Mouse (Mus musculus) forebrain, embryonic 14.5 days (tissue): Measurements from ENCODE around the gene Rnf13. TPM values are rescaled to one million over a fixed set of nuclear protein-coding genes. Genes with fewer than 3 reads are reported as not detected.
"Not testable (repeated sequence)": the region's sequence is repeated elsewhere in the genome, so short reads cannot be mapped to it uniquely, and the experiment has no call there.

ENCODE experiments used
- ATAC-seq: fragments of 200-750 bp; cut with Nextera tagmentation; 2 replicates; pipeline ENCODE4 v1.8.0; 2017; ENCODE audit warnings: mild to moderate bottlenecking, moderate library complexity
- DNase-seq: peaks from one replicate; pipeline ENCODE4 v3.0.0-alpha.2; 2015; ENCODE audit warnings: low spot score
- H3K27ac ChIP-seq: fragments of 300-500 bp; sonication (generic); 2 replicates; pipeline ENCODE4 v1.5.1; 2014; ENCODE audit warnings: low read depth, mild to moderate bottlenecking, control low read depth, low read length, moderate library complexity
- H3K27me3 ChIP-seq: fragments of 300-500 bp; sonication (generic); replicated peaks from 2 replicates; pipeline ENCODE4 v1.6.1; 2014; ENCODE audit warnings: low read length, control low read depth, mixed read lengths; ENCODE audit not compliant: control insufficient read depth, insufficient read depth
- H3K36me3 ChIP-seq: fragments of 300-500 bp; sonication (generic); 2 replicates; pipeline ENCODE4 v1.6.1; 2014; ENCODE audit warnings: low read length, control low read depth; ENCODE audit not compliant: control insufficient read depth, insufficient read depth
- H3K4me1 ChIP-seq: fragments of 300-500 bp; sonication (generic); 2 replicates; pipeline ENCODE4 v1.6.1; 2014; ENCODE audit warnings: antibody characterized with exemption, low read length, control low read depth; ENCODE audit not compliant: control insufficient read depth, insufficient read depth
- H3K4me2 ChIP-seq: fragments of 300-500 bp; sonication (generic); 2 replicates; pipeline ENCODE4 v1.6.1; 2014; ENCODE audit warnings: mild to moderate bottlenecking, control low read depth, low read length
- H3K4me3 ChIP-seq: fragments of 300-500 bp; sonication (generic); 2 replicates; pipeline ENCODE4 v1.5.1; 2014; ENCODE audit warnings: low read depth, low read length, control low read depth
- H3K9ac ChIP-seq: fragments of 300-500 bp; sonication (generic); 2 replicates; pipeline ENCODE4 v1.6.1; 2014; ENCODE audit warnings: mild to moderate bottlenecking, low read length, control low read depth, moderate library complexity
- H3K9me3 ChIP-seq: fragments of 300-500 bp; sonication (generic); replicated peaks from 2 replicates; pipeline ENCODE4 v1.6.1; 2016; ENCODE audit warnings: low read length, control low read depth, mixed read lengths; ENCODE audit not compliant: control insufficient read depth
- WGBS: fragments of 180-500 bp; shearing (Covaris S2); extraction: QIAGEN DNeasy Blood & Tissue Kit; methylation state at CpG from one replicate; pipeline ENCODE4 v1.1.7; 2014; 5-methylcytosine and 5-hydroxymethylcytosine counted together
- polyA plus RNA-seq: library from polyadenylated mRNA; unstranded; fragments of >200 nt; fragmentation: Nextera tagmentation; extraction: Ambion mirVana; gene quantifications from 2 replicates; pipeline ENCODE4 v1.2.1, GENCODE M21; 2014

Rnf13 gene
- polyA plus RNA-seq, 1 experiment from 2014 or later = 88.0 TPM

DNA sequence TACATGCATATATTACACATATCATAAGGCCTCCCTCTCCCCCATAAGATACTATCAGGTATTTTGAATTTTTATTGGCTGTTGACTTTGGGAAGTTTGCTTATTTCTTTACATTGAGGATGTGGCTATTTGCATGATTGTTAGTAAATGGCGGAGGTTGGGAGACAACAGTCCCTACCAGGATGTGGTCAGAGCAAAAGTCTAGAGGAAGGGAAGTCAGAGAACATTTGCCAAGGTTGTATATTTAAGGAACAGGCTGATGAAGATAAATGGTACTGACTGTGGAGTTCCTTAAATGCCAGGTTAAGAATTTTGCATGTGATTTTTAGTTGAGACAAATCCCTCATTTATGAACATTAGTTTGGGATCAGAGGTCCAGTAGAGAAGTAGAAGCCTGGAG, 4.0 kb downstream of the Rnf13 start:
- 100% methylated on average over 1 of the region's 1 CpGs for WGBS

DNA sequence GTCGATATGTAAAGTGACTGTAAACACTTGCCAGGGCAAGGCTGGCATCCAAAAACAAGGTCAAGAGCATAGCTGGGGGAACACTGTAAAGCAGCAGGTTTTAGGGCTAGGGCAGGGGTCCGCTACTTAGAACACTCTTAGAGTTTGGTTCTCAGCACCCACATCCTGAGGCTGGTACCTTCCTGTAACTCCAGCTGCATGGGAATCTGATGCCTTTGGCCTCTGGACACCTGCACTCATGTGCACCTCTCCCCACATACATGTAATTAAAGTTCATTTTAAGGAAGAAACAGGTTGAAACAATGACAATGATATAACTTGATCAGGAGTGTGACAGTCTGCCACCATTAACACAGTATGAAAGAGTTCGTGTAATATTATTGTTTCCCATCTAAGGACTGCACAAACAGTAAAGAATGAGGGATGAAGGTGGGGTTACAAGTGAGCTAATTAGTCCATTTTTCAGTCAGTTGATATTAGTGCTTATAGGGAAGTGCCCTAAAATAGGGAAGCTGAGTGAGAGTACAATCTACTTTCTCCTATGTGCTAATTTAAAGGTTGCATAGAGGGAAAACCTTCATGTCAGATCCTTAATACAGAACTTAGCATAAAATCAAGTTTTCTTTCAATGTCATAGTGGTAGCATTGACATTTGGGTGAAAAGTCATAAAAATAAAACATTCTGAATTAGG, 12.9 kb downstream of the Rnf13 start:
- Histone ChIP-seq H3K36me3 (no peaks in the 10 kb centered on the region), H3K27me3 (no peaks in the 10 kb centered on the region), H3K27ac (no peak overlapping the region), H3K4me1 (no peaks in the 10 kb centered on the region), H3K9me3 (no peaks in the 10 kb centered on the region), H3K4me3 (no peak overlapping the region), H3K4me2 (no peak overlapping the region), H3K9ac (no peak overlapping the region)
- no peak for ATAC-seq
- WGBS = 93% methylated on average over 3 of the region's 3 CpGs
- DNase-seq = no peak

More for the DNA sequence above, 4.0 kb downstream of the Rnf13 start:
- no peak overlapping the region for H3K4me3 ChIP-seq
- DNase-seq (no peak), ATAC-seq (no peak)
- no peak overlapping the region for H3K9ac ChIP-seq
- H3K9me3 ChIP-seq = no peaks in the 10 kb centered on the region
- H3K36me3 ChIP-seq = no peaks in the 10 kb centered on the region
- no peak overlapping the region for H3K4me2 ChIP-seq
- no peak overlapping the region for H3K27ac ChIP-seq
- H3K4me1 ChIP-seq = peaks cover 3% of the 10 kb centered on the region; the same call in 1 of the 2 replicates
- H3K27me3 ChIP-seq = no peaks in the 10 kb centered on the region

DNA sequence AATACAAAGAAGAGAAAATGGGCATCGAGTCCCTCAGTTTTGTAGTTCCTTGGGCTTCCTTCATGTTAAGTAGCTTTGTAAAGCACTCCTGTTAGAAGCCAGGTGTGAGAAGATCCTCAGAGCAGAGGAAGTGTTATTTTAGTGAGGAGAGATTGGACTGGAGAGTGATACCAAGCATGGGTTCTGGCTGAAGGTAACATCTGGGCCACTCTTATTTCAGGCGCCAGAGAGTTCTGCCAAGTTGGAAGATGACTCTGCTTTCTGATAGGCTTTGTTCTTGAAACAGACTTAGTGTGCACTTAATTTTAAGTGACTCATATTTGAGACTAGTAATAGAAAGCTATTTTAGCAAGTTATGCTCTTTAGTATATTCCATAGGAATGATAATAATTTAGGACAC, 41.1 kb downstream of the Rnf13 start:
- Histone ChIP-seq H3K9me3 (no peaks in the 10 kb centered on the region), H3K4me1 (no peaks in the 10 kb centered on the region), H3K4me2 (no peak overlapping the region), H3K36me3 (no peaks in the 10 kb centered on the region), H3K27me3 (no peaks in the 10 kb centered on the region), H3K4me3 (no peak overlapping the region), H3K9ac (no peak overlapping the region), H3K27ac (no peak overlapping the region)
- no peak for ATAC-seq
- whole genome bisulfite sequencing = 91% methylated on average over 2 of the region's 2 CpGs
- no peak for DNase-seq

DNA sequence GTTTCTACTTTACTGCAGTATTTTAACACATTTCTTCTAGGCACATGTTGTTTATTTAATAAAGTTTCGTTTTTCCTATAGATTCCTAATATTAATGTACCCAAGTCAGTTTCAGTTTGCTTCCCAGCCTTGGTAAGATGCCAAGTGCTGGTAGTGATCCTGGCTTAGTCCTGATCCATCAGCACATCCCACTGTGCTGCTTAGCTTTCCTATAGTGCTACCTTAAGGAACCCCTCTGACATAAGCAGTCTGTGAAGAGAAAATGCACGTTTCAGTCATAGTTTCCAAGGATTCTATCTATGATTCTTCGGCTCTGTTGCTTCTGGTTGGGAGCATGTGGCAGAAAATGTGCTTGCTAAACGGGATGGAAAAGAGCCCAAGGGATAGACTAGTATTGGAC, 52.6 kb downstream of the Rnf13 start:
- H3K27me3 ChIP-seq = no peaks in the 10 kb centered on the region
- no peaks in the 10 kb centered on the region for H3K36me3 ChIP-seq
- H3K4me1 ChIP-seq = peaks cover 8% of the 10 kb centered on the region; the same call in 1 of the 2 replicates
- H3K9me3 ChIP-seq = no peaks in the 10 kb centered on the region
- DNase-seq (peak; percentile 12), ATAC-seq (no peak)
- peak overlapping the region; percentile 6; the same call in 1 of the 2 replicates for H3K27ac ChIP-seq
- no peak overlapping the region for H3K4me2 ChIP-seq
- H3K4me3 ChIP-seq = no peak overlapping the region
- WGBS = 76% methylated on average over 4 of the region's 4 CpGs
- H3K9ac ChIP-seq = no peak overlapping the region

DNA sequence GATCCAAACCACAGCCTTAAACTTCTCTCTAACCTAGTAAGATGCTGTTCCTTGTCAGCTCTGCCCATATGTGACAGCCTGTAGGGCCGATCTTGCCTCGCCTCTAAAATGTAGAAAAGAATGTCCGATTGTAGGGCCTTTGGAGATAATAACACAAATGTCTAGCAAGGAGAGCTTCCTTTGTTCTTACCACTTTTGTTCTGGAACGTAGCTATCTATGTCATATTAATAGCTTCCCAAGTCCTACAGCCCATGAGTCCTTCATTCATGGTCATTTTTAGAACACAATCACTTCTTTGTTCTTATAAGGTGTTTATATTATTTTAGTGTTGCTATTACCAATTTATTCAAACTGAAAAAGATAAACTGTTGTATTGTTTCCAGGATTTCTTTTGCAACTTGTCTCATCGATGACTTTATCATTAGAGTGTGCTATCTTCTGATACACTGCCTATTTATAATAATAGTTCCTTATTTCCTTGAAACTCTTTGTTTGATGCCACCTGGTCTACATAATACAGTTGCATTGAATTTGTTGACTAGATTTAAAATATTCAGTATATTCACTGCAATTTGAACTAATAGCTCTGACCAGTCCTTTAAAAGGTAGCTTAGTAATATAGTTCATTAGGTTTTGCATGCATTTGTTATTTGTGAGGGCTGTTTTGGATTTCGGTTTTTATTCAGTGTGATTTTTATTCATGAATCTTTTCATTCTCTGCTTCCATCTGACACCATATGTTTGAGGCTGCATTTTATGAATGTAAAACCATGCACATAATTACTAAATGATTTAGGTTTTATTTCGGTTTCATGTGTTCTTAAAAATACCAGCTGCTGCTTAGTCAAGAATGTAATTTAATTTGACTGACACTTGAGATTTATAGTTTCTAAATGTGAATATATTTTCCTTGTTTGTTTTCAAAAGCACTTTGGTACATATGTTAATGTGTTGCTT, 53.4 kb downstream of the Rnf13 start:
- Histone ChIP-seq H3K27me3 (no peaks in the 10 kb centered on the region), H3K4me1 (peaks cover 8% of the 10 kb centered on the region; the same call in 1 of the 2 replicates), H3K9me3 (no peaks in the 10 kb centered on the region), H3K9ac (no peak overlapping the region), H3K27ac (peak overlapping the region; percentile 6; the same call in 1 of the 2 replicates), H3K36me3 (no peaks in the 10 kb centered on the region), H3K4me2 (no peak overlapping the region), H3K4me3 (no peak overlapping the region)
- DNase-seq = peak; percentile 86
- WGBS = 65% methylated on average over 7 of the region's 7 CpGs
- peak; percentile 90 for ATAC-seq

DNA sequence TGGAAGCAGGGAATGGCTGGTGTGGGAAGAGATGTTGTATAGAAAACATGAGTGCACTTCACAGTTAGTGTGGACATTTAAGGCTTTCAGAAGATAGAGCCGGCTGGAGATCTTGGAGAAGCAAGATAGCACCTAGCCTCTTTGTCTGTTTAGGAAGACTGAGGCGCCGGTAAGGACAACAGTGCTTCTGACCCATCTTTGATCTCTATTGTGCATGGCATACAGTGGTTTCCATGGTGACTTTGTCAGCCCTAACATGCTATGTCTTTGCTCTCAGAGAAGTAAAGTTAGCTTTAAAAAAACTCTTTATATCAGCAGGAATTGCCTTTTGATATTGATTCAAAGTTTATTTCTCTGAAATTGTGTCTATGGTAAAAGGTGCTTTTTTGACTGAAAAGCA, 55.2 kb downstream of the Rnf13 start:
- DNase-seq = no peak
- Histone ChIP-seq H3K9ac (no peak overlapping the region), H3K27ac (no peak overlapping the region), H3K27me3 (no peaks in the 10 kb centered on the region), H3K4me1 (peaks cover 8% of the 10 kb centered on the region; the same call in 1 of the 2 replicates), H3K9me3 (no peaks in the 10 kb centered on the region), H3K4me2 (no peak overlapping the region), H3K36me3 (no peaks in the 10 kb centered on the region), H3K4me3 (no peak overlapping the region)
- WGBS = 69% methylated on average over 3 of the region's 3 CpGs
- no peak for ATAC-seq

DNA sequence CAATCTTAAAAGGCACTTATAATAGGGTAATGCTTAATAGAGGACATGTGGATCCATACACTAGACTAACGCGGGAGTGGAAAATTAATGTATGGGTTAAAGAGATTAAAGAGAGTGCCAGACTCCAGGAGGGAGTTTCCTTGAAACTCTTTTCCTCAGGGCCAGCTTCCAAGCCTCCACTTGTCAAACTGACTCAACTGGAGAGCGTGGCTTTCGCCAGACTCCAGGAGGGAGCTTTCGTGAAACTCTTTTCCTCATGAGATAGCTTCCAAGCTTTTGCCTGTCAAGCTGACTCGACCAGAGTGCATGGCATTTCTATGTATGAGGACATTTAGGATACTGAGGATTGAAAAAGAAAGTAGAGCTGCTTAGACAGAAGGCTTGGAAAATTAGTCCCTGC, 59.2 kb downstream of the Rnf13 start:
- not testable (repeated sequence) for H3K27me3 ChIP-seq, H3K4me3 ChIP-seq, H3K4me2 ChIP-seq, H3K4me1 ChIP-seq, H3K36me3 ChIP-seq, H3K9me3 ChIP-seq, ATAC-seq, H3K27ac ChIP-seq, H3K9ac ChIP-seq, DNase-seq
- WGBS = 23% methylated on average over 6 of the region's 6 CpGs

DNA sequence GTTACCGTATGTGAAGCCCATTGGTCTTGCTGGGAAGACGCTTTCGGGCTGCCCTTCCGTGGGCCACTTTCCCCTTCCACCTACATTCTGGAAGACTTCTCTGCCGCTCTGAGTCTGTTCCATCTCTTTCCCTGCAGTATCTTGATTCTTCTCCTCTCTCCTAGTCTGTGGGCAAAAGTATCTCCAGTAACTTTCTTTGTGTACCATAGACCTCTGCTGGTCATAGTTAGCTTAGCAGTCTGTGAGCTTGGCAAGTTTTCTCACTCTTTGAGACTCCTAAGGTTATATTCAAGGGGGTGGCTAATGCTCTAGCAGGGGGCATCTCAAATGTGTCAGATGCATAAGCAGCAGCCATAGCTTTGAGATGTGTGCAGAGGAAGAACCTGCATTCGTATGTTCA, 79.6 kb downstream of the Rnf13 start:
- H3K27ac ChIP-seq = no peak overlapping the region
- H3K36me3 ChIP-seq = no peaks in the 10 kb centered on the region
- H3K9me3 ChIP-seq = no peaks in the 10 kb centered on the region
- H3K4me3 ChIP-seq = no peak overlapping the region
- no peak overlapping the region for H3K9ac ChIP-seq
- peak; percentile 23; the same call in 1 of the 2 replicates for ATAC-seq
- peak; percentile 53 for DNase-seq
- H3K4me2 ChIP-seq = no peak overlapping the region
- H3K4me1 ChIP-seq = no peaks in the 10 kb centered on the region
- H3K27me3 ChIP-seq = no peaks in the 10 kb centered on the region
- 85% methylated on average over 6 of the region's 6 CpGs for WGBS
